8 mouse cellular contexts compared by ENCODE assay signal in the genomic region with DNA sequence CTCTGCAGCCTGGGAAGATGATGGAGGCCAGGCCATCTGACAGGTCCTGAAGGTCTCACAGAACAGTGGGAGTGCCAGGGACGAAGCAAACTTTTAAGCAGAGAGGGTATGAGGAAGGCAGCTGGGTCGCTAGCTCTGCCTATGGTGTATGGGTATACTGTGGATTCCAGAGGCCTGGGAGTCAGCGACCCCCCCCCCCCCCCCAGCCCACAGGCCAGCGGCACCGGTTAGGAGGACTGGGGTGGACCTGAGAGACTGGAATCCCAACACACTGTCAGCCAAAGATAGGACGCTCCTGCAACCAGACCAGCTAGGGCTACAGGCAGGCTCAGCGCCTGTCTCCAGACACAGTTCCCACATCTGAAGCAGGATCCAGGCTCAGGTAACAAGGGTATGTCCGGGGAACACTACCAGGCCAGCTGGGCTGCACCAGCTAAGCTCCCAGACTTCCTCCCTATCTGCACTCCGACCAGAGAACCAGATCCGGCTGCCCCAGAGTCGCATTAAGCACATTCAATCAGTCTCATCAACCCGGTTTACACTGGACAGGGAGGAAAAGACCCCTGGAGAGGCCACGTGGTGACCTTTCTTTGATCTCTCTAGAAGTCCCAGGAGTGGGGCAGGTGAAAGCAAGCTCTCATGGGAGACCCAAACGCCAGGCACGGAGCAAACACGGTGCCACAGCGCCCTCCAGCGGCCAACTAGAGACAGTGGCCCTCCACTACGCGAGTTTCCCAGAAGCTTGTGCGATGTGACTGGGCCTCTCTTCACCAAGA. TPM values are rescaled to one million over a fixed set of nuclear protein-coding genes. Genes with fewer than 3 reads are reported as not detected.
DNase-seq lines count a peak whose midpoint lies in the region; ATAC-seq lines count a peak whose summit lies in the region.

No protein-coding gene starts in this region.

- no peaks in the 10 kb centered on the region for H3K36me3 ChIP-seq in megakaryocyte, embryonic 14.5 days (replicated peaks; ENCODE audit: low read length)

- peak; percentile 69 for ATAC-seq in common myeloid progenitor, adult 5-6 weeks (replicated peaks; ENCODE audit: low read depth, poor library complexity, severe bottlenecking)
- ATAC-seq in inflammation-experienced regulatory T-cells, adult 6 months = peak; percentile 60

- peak; percentile 98 for DNase-seq in ZHBTc4 (ENCODE audit: low read depth, low spot score)
- DNase-seq in gastrocnemius, postnatal 14 days = peak; percentile 82
- peak; percentile 61 to 90 for DNase-seq in left cerebral cortex, adult 8-10 months (ENCODE audit: low spot score in 2 of 2)
- peak; percentile 88 to 91 for DNase-seq in right cerebral cortex, adult 2 months (ENCODE audit: low spot score in 2 of 2)
- peak; percentile 83 for DNase-seq in urinary bladder, adult 2 months (ENCODE audit: low spot score)

- peak overlapping the region; percentile 83 for H3K4me3 ChIP-seq in megakaryocyte, embryonic 14.5 days (replicated peaks)

- no peaks in the 10 kb centered on the region for H3K9me3 ChIP-seq in megakaryocyte, embryonic 14.5 days

- peaks cover 73% of the 10 kb centered on the region for H3K4me1 ChIP-seq in megakaryocyte, embryonic 14.5 days

- no peaks in the 10 kb centered on the region for H3K27me3 ChIP-seq in megakaryocyte, embryonic 14.5 days (replicated peaks)

- intact Hi-C loops in gastrocnemius, postnatal 14 days (cut with DNase I; ENCODE audit: low total_unique reads) = loop anchor here (5.0 to 10.0 kb wide), 3 partner anchors 93 to 473 kb away; partner anchors contain the start of gene Fam43a

RNA-seq across cellular contexts. Expression of gene Xxylt1, which starts 10.7 kb away (rescaled TPM):
- total RNA-seq in common myeloid progenitor, adult 5-6 weeks (2017) = 10.3 and 11.6 TPM in 2 replicates
- total RNA-seq in gastrocnemius, postnatal 14 days (2021) = 1 to 10 TPM; 4.8 to 6.6 TPM
- polyA plus RNA-seq in inflammation-experienced regulatory T-cells, adult 6 months (2017; shearing (Covaris generic)) = 10 to 100 TPM in 2 of 3 experiments, 1 to 10 TPM in 1; 5.3 to 17.0 (median 16.5) TPM
- 10 to 100 TPM; 22.1 to 26.3 (median 23.2) TPM for total RNA-seq in left cerebral cortex, adult 8-10 months (2022)
- 0.94 and 2.2 TPM in 2 replicates for polyA plus RNA-seq in megakaryocyte, embryonic 14.5 days (2012; ENCODE audit: insufficient read depth, low replicate concordance)
- 12.3 and 13.6 TPM in 2 replicates for polyA plus RNA-seq in urinary bladder, adult 2 months (2012; rRNA removed)

Comparison
In these comparisons a context has a peak if more than half of its experiments do, and no peak if none do; other contexts are left out.
1. Peak in every context shown above with its lines: DNase-seq, ATAC-seq and H3K4me3 ChIP-seq.